Mouse (Mus musculus): ENCODE measurements around the gene Tapbp. TPM values are rescaled to one million over a fixed set of nuclear protein-coding genes. Genes with fewer than 3 reads are reported as not detected.

Gene Tapbp
- polyA plus RNA-seq, 1 experiment from 2014 or later: 22.0 TPM

- WGBS (ENCODE audit: insufficient replicate concordance): 3% methylated on average over 26 of the region's 26 CpGs
- ATAC-seq (replicated peaks; ENCODE audit: insufficient number of reproducible peaks, low FRiP score, low TSS enrichment): no peak
- H3K27ac ChIP-seq (ENCODE audit: low read depth, low read length): no peak overlapping the region
Observed at GRCm38 (mm10) chr17:33940981-33941380, 25.3 kb downstream of the Tapbp start.

GRCm38 (mm10) chr17:33941381-33941780 lies 25.7 kb downstream of the Tapbp start:
- no peak for ATAC-seq (replicated peaks; ENCODE audit: insufficient number of reproducible peaks, low FRiP score, low TSS enrichment)
- H3K4me1 ChIP-seq (ENCODE audit: control insufficient read depth, insufficient read depth, low read length): peaks cover 13% of the 10 kb centered on the region
- no peaks in the 10 kb centered on the region for H3K9me3 ChIP-seq (replicated peaks; ENCODE audit: control insufficient read depth, low read length)
- H3K4me3 ChIP-seq (ENCODE audit: low read depth, low read length): peak overlapping the region; percentile 88
- H3K27me3 ChIP-seq (ENCODE audit: control insufficient read depth, insufficient read depth, low read length): no peaks in the 10 kb centered on the region
- peak overlapping the region; percentile 84 for H3K4me2 ChIP-seq
- H3K27ac ChIP-seq (ENCODE audit: low read depth, low read length): no peak overlapping the region
- 48% methylated on average over 19 of the region's 19 CpGs for WGBS (ENCODE audit: insufficient replicate concordance)
- peak overlapping the region; percentile 87 for H3K9ac ChIP-seq (ENCODE audit: low read depth, low read length)
- peaks cover 16% of the 10 kb centered on the region for H3K36me3 ChIP-seq (ENCODE audit: control insufficient read depth, insufficient read depth, low read length)

More at GRCm38 (mm10) chr17:33940981-33941380, 25.3 kb downstream of the Tapbp start:
- Histone ChIP-seq H3K9ac (ENCODE audit: low read depth, low read length) (peak overlapping the region; percentile 87), H3K36me3 (ENCODE audit: control insufficient read depth, insufficient read depth, low read length) (peaks cover 14% of the 10 kb centered on the region), H3K4me2 (peak overlapping the region; percentile 84), H3K4me3 (ENCODE audit: low read depth, low read length) (peak overlapping the region; percentile 88), H3K27me3 (ENCODE audit: control insufficient read depth, insufficient read depth, low read length) (no peaks in the 10 kb centered on the region), H3K4me1 (ENCODE audit: control insufficient read depth, insufficient read depth, low read length) (peaks cover 13% of the 10 kb centered on the region), H3K9me3 (replicated peaks; ENCODE audit: control insufficient read depth, low read length) (no peaks in the 10 kb centered on the region)

GRCm38 (mm10) chr17:33943454-33943853 lies 27.8 kb downstream of the Tapbp start:
- Histone ChIP-seq H3K4me1 (ENCODE audit: control insufficient read depth, insufficient read depth, low read length) (peaks cover 13% of the 10 kb centered on the region), H3K9ac (ENCODE audit: low read depth, low read length) (no peak overlapping the region), H3K36me3 (ENCODE audit: control insufficient read depth, insufficient read depth, low read length) (peaks cover 11% of the 10 kb centered on the region), H3K27ac (ENCODE audit: low read depth, low read length) (no peak overlapping the region), H3K9me3 (replicated peaks; ENCODE audit: control insufficient read depth, low read length) (no peaks in the 10 kb centered on the region), H3K27me3 (ENCODE audit: control insufficient read depth, insufficient read depth, low read length) (no peaks in the 10 kb centered on the region), H3K4me3 (ENCODE audit: low read depth, low read length) (no peak overlapping the region), H3K4me2 (no peak overlapping the region)
- 93% methylated on average over 15 of the region's 15 CpGs for WGBS (ENCODE audit: insufficient replicate concordance)
- ATAC-seq (replicated peaks; ENCODE audit: insufficient number of reproducible peaks, low FRiP score, low TSS enrichment): no peak

- Histone ChIP-seq H3K4me2 (no peak overlapping the region), H3K9ac (ENCODE audit: low read depth, low read length) (no peak overlapping the region), H3K27me3 (ENCODE audit: control insufficient read depth, insufficient read depth, low read length) (no peaks in the 10 kb centered on the region), H3K9me3 (replicated peaks; ENCODE audit: control insufficient read depth, low read length) (no peaks in the 10 kb centered on the region), H3K27ac (ENCODE audit: low read depth, low read length) (no peak overlapping the region), H3K36me3 (ENCODE audit: control insufficient read depth, insufficient read depth, low read length) (peaks cover 17% of the 10 kb centered on the region), H3K4me1 (ENCODE audit: control insufficient read depth, insufficient read depth, low read length) (peaks cover 18% of the 10 kb centered on the region), H3K4me3 (ENCODE audit: low read depth, low read length) (no peak overlapping the region)
- no peak for ATAC-seq (replicated peaks; ENCODE audit: insufficient number of reproducible peaks, low FRiP score, low TSS enrichment)
- WGBS (ENCODE audit: insufficient replicate concordance): 88% methylated on average over 10 of the region's 10 CpGs
Observed at GRCm38 (mm10) chr17:33947430-33948089, 31.9 kb downstream of the Tapbp start.

GRCm38 (mm10) chr17:33948090-33948904 lies 32.6 kb downstream of the Tapbp start:
- 83% methylated on average over 22 of the region's 22 CpGs for WGBS (ENCODE audit: insufficient replicate concordance)
- peaks cover 25% of the 10 kb centered on the region for H3K4me1 ChIP-seq (ENCODE audit: control insufficient read depth, insufficient read depth, low read length)
- no peak overlapping the region for H3K4me2 ChIP-seq

GRCm38 (mm10) chr17:33948905-33949537 lies 33.3 kb downstream of the Tapbp start:
- Histone ChIP-seq H3K9ac (ENCODE audit: low read depth, low read length) (peak overlapping the region; percentile 22; the same call in 1 of the 2 replicates), H3K27ac (ENCODE audit: low read depth, low read length) (no peak overlapping the region), H3K27me3 (ENCODE audit: control insufficient read depth, insufficient read depth, low read length) (no peaks in the 10 kb centered on the region), H3K4me1 (ENCODE audit: control insufficient read depth, insufficient read depth, low read length) (peaks cover 32% of the 10 kb centered on the region), H3K36me3 (ENCODE audit: control insufficient read depth, insufficient read depth, low read length) (peaks cover 28% of the 10 kb centered on the region), H3K9me3 (replicated peaks; ENCODE audit: control insufficient read depth, low read length) (no peaks in the 10 kb centered on the region), H3K4me3 (ENCODE audit: low read depth, low read length) (no peak overlapping the region), H3K4me2 (no peak overlapping the region)
- 90% methylated on average over 19 of the region's 19 CpGs for WGBS (ENCODE audit: insufficient replicate concordance)
- no peak for ATAC-seq (replicated peaks; ENCODE audit: insufficient number of reproducible peaks, low FRiP score, low TSS enrichment)

More at GRCm38 (mm10) chr17:33948090-33948904, 32.6 kb downstream of the Tapbp start:
- ATAC-seq (replicated peaks; ENCODE audit: insufficient number of reproducible peaks, low FRiP score, low TSS enrichment): no peak
- Histone ChIP-seq H3K27ac (ENCODE audit: low read depth, low read length) (no peak overlapping the region), H3K4me3 (ENCODE audit: low read depth, low read length) (no peak overlapping the region), H3K36me3 (ENCODE audit: control insufficient read depth, insufficient read depth, low read length) (peaks cover 24% of the 10 kb centered on the region), H3K9me3 (replicated peaks; ENCODE audit: control insufficient read depth, low read length) (no peaks in the 10 kb centered on the region), H3K27me3 (ENCODE audit: control insufficient read depth, insufficient read depth, low read length) (no peaks in the 10 kb centered on the region), H3K9ac (ENCODE audit: low read depth, low read length) (no peak overlapping the region)

GRCm38 (mm10) chr17:33950131-33950625 lies 34.5 kb downstream of the Tapbp start:
- Histone ChIP-seq H3K36me3 (ENCODE audit: control insufficient read depth, insufficient read depth, low read length) (peaks cover 23% of the 10 kb centered on the region), H3K4me2 (peak overlapping the region; percentile 96), H3K27me3 (ENCODE audit: control insufficient read depth, insufficient read depth, low read length) (no peaks in the 10 kb centered on the region), H3K4me1 (ENCODE audit: control insufficient read depth, insufficient read depth, low read length) (peaks cover 39% of the 10 kb centered on the region), H3K27ac (ENCODE audit: low read depth, low read length) (no peak overlapping the region), H3K4me3 (ENCODE audit: low read depth, low read length) (peak overlapping the region; percentile 53), H3K9ac (ENCODE audit: low read depth, low read length) (peak overlapping the region; percentile 77; the same call in 1 of the 2 replicates), H3K9me3 (replicated peaks; ENCODE audit: control insufficient read depth, low read length) (no peaks in the 10 kb centered on the region)
- 73% methylated on average over 10 of the region's 10 CpGs for WGBS (ENCODE audit: insufficient replicate concordance)
- ATAC-seq (replicated peaks; ENCODE audit: insufficient number of reproducible peaks, low FRiP score, low TSS enrichment): no peak
